Mouse (Mus musculus): Measurements from ENCODE around the gene Ncapg2. TPM values are rescaled to one million over a fixed set of nuclear protein-coding genes. Genes with fewer than 3 reads are reported as not detected.

Ncapg2 gene
- total RNA-seq, 2 experiments from 2014 or later: 5.0 to 5.1 TPM

DNA sequence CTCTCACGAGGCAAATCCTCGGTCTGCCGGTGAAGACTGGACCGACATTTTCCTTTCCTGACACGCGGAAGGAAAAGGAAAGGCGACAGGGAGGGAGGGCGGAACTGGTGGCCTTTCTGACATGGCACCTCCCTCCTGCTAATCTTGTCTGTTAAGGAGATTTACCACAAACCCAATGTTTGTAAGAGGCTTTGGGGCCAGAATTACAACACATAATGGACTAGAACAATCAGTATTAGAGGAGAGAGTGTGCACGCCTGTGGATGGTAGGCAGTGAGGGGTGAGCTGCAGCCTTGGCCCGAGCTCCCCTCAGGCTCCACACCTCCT lies 81.2 kb downstream of the Ncapg2 start:
- peak overlapping the region; percentile 86 for H3K4me3 ChIP-seq
- H3K27ac ChIP-seq: peak overlapping the region; percentile 92
- intact Hi-C loops (cut with DNase I): loop anchor here (1.0 to 5.0 kb wide), 4 partner anchors 96 to 204 kb away; partner anchors contain the start of gene Esyt2
- DNase-seq (ENCODE audit: extremely low spot score in 1 of 2, low spot score in 2 of 2): no peak
- TF ChIP-seq CTCF (IDR thresholded peaks at IDR 0.05): no peak

DNA sequence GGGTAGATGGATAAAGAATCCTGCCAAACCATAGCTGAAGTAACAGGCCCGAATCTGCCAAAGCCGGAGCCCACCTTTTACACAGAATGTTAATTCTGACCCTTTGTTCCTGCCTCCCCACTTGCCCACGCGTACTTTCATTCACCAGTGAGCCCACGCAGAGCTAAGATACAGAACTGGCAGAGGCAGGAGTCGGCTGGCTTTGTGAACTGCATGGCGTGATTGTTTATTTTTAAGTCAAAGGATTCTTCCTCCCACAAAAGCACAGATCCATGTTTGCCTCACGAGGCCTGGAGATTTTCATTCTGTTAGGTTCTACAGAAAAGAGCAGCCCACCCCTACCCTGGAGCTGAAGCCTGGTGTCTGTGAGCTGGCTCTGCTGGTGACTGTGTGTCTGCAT lies 83.6 kb downstream of the Ncapg2 start:
- no peak overlapping the region for H3K4me3 ChIP-seq

DNA sequence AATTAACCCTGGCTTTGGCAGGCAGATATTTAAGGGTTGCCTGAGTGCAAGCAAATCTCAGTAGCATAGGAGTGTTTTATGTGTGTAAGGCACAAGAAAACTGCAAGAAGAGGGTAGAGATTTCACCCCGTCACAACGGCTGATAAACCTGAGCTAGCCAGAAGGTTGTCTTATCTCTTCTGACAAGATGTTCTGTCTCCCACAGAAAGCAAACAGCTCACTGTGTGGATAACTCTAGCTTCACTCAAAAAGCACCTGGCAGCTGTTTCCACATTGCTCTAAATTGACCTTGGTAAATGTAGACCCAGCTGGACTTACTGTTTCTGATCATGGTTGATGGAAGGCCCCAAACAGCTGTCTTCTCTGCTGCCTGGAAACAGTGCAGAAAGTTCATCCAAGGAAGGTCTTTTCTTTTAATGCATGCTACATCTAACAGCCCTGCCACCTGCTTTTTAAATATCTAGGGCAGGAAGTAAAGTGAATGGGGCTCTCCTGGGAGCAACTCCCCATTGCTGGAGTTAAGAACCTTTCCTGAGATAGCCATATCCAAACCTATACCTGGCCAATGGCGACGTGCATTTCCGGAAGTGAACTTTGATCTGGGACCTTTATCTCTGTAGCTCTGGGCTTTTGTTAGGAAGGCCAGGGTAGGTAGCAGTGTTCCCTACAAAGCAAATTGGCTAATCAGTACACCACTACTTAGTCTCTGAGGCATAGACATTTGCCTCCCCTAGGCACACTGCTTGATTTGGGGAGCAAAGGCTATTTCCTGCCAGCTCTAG lies 85.6 kb downstream of the Ncapg2 start:
- Histone ChIP-seq H3K27ac (no peak overlapping the region), H3K4me3 (no peak overlapping the region)
- intact Hi-C loops (cut with DNase I): no loop called here
- DNase-seq (ENCODE audit: extremely low spot score in 1 of 2, low spot score in 2 of 2): no peak
- no peak for TF ChIP-seq CTCF (IDR thresholded peaks at IDR 0.05)

More for the DNA sequence above, 83.6 kb downstream of the Ncapg2 start:
- peak overlapping the region; percentile 63 for H3K27ac ChIP-seq
- intact Hi-C loops (cut with DNase I): loop anchor here (5.0 kb wide), 3 partner anchors 93 to 207 kb away; partner anchors contain the start of gene Esyt2
- no peak for TF ChIP-seq CTCF (IDR thresholded peaks at IDR 0.05)
- DNase-seq (ENCODE audit: extremely low spot score in 1 of 2, low spot score in 2 of 2): peak; percentile 36 to 49

DNA sequence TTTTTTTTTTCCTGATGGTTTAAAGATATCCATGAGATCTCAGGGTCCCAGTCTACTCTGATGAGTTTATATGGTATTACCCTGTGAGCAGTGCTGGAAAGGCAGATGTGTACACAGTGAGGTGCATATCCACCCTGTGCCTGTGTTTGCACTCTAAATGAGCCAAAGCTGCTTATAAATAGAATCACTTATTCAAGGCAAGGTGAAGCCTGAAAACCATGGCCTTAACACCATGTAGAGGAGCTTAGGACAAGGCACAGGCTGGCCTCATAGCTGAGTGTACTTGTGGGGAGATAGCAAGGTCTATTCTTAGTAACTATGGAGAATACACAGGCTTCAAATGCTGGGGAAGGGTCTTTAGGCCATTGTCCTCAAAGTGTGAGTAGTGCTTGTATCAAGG lies 93.5 kb downstream of the Ncapg2 start:
- DNase-seq (ENCODE audit: extremely low spot score in 1 of 2, low spot score in 2 of 2): no peak

DNA sequence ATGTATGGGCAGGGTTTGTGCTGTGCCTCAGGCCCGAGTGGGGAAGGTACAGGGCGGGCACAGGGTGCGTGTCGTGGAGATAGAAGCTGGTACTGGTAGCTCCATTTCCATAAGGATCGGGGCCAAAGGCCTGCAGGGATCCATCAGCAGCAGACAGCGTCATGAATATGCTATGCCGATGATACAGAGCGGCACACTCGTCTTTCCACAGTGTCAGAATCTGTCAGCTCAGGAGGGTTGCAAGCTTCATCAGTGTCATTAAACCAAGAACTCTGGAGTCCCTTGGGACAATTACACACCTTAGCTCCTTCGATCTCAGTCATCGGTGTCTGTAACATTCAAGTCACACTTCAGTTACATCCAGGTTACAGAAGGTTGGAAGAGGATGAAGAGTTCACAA lies 95.5 kb downstream of the Ncapg2 start:
- intact Hi-C loops (cut with DNase I): no loop called here
- no peak for TF ChIP-seq CTCF (IDR thresholded peaks at IDR 0.05)
- DNase-seq (ENCODE audit: extremely low spot score in 1 of 2, low spot score in 2 of 2): no peak
- no peak overlapping the region for H3K27ac ChIP-seq
- H3K4me3 ChIP-seq: no peak overlapping the region

More for the DNA sequence above, 93.5 kb downstream of the Ncapg2 start:
- TF ChIP-seq CTCF (IDR thresholded peaks at IDR 0.05): no peak
- Histone ChIP-seq H3K4me3 (no peak overlapping the region), H3K27ac (no peak overlapping the region)
- intact Hi-C loops (cut with DNase I): no loop called here

DNA sequence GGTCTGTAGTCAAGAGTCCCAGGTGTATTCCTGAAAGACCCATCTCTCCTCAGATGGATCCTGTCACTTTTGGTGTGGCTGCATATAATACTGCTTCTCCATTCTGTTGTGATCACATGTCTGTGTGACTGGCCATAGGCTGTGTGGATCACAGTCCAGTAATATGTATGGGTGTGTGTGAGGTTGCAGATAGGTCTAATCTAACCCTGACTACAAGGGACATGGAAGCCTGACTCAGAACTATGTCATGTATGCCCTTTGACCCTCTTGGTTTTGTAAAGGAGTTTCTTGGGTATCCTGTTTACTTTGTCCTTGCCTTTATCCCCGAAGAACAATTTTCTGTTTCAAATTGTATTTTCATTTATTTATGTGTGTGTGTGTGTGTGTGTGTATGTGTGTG lies 107.3 kb downstream of the Ncapg2 start:
- Histone ChIP-seq H3K27ac (no peak overlapping the region), H3K4me3 (no peak overlapping the region)
- intact Hi-C loops (cut with DNase I): no loop called here
- TF ChIP-seq CTCF (IDR thresholded peaks at IDR 0.05): no peak
- DNase-seq (ENCODE audit: extremely low spot score in 1 of 2, low spot score in 2 of 2): no peak

Other genes with a start within 250 kb of the Ncapg2 start
- 10 to 100 TPM; 20.7 to 21.8 TPM for gene Wdr60, start 142.4 kb upstream of the Ncapg2 start, total RNA-seq (2021)
- not detected for gene Gm11027, start 130.0 kb upstream of the Ncapg2 start, total RNA-seq (2021)
- gene Esyt2, start 124.2 kb upstream of the Ncapg2 start, total RNA-seq (2021): 10 to 100 TPM; 55.3 to 58.3 TPM
- 100 to 1,000 TPM; 339 to 346 TPM for gene Ptprn2, start 80.3 kb downstream of the Ncapg2 start, total RNA-seq (2021)